Mouse (Mus musculus): ENCODE results near the gene Bcorl1.

The Bcorl1 gene

GRCm38 (mm10) chrX:48449646-48450045 is 108.5 kb downstream of the Bcorl1 start:
- DNase-seq, result no peak

GRCm38 (mm10) chrX:48452231-48452890 is 111.2 kb downstream of the Bcorl1 start:
- no peak for DNase-seq

GRCm38 (mm10) chrX:48452931-48453673 is 111.9 kb downstream of the Bcorl1 start:
- DNase-seq, result peak in 1 of 2 experiments; percentile 15

GRCm38 (mm10) chrX:48453736-48454494 is 112.8 kb downstream of the Bcorl1 start:
- DNase-seq, result peak in 1 of 2 experiments; percentile 35

- no peak for DNase-seq
Measured at GRCm38 (mm10) chrX:48454495-48454878, 113.3 kb downstream of the Bcorl1 start.

- peak in 1 of 2 experiments; percentile 14 for DNase-seq
Measured at GRCm38 (mm10) chrX:48455018-48455417, 113.9 kb downstream of the Bcorl1 start.

GRCm38 (mm10) chrX:48456956-48457355 is 115.8 kb downstream of the Bcorl1 start:
- no peak for DNase-seq
